Mouse (Mus musculus) intestine, embryonic 15.5 days (tissue): ENCODE measurements around the gene Osbpl3. TPM values are rescaled to one million over a fixed set of nuclear protein-coding genes. Genes with fewer than 3 reads are reported as not detected.
A peak's percentile ranks its signal among the peaks of the same experiment; 100 is the strongest.

Experiments used
- ATAC-seq: fragments of 200-750 bp; cut with Nextera tagmentation; 2 replicates; pipeline ENCODE4 v1.8.0; 2017; ENCODE audit warnings: moderate TSS enrichment, moderate library complexity
- H3K27ac ChIP-seq: fragments of 300-500 bp; sonication (generic); 2 replicates; pipeline ENCODE4 v1.5.1; 2015; ENCODE audit warnings: mild to moderate bottlenecking, inconsistent platforms
- H3K27me3 ChIP-seq: fragments of 300-500 bp; sonication (generic); replicated peaks from 2 replicates; pipeline ENCODE4 v1.6.1; 2015; ENCODE audit warnings: inconsistent platforms
- H3K36me3 ChIP-seq: fragments of 300-500 bp; sonication (generic); 2 replicates; pipeline ENCODE4 v1.6.1; 2015; ENCODE audit warnings: inconsistent platforms
- H3K4me1 ChIP-seq: fragments of 300-500 bp; sonication (generic); replicated peaks from 2 replicates; pipeline ENCODE4 v1.6.1; 2015; ENCODE audit warnings: inconsistent platforms
- H3K4me2 ChIP-seq: fragments of 300-500 bp; sonication (generic); replicated peaks from 2 replicates; pipeline ENCODE4 v1.6.1; 2015; ENCODE audit warnings: mild to moderate bottlenecking, inconsistent platforms
- H3K4me3 ChIP-seq: fragments of 300-500 bp; sonication (generic); replicated peaks from 2 replicates; pipeline ENCODE4 v1.5.1; 2015; ENCODE audit warnings: inconsistent platforms
- H3K9ac ChIP-seq: fragments of 300-500 bp; sonication (generic); 2 replicates; pipeline ENCODE4 v1.6.1; 2015; ENCODE audit warnings: inconsistent platforms
- H3K9me3 ChIP-seq: fragments of 300-500 bp; sonication (generic); 2 replicates; pipeline ENCODE4 v1.6.1; 2016; ENCODE audit warnings: inconsistent platforms
- WGBS: fragments of 180-500 bp; shearing (Covaris S2); methylation state at CpG from one replicate; pipeline ENCODE4 v1.1.7; 2015; 5-methylcytosine and 5-hydroxymethylcytosine counted together
- polyA plus RNA-seq: library from polyadenylated mRNA; unstranded; fragments of >200 nt; fragmentation: Nextera tagmentation; extraction: Ambion mirVana; gene quantifications from 2 replicates; pipeline ENCODE4 v1.2.1, GENCODE M21; 2015

Gene Osbpl3
- polyA plus RNA-seq, 1 experiment from 2014 or later, result 7.4 TPM

DNA sequence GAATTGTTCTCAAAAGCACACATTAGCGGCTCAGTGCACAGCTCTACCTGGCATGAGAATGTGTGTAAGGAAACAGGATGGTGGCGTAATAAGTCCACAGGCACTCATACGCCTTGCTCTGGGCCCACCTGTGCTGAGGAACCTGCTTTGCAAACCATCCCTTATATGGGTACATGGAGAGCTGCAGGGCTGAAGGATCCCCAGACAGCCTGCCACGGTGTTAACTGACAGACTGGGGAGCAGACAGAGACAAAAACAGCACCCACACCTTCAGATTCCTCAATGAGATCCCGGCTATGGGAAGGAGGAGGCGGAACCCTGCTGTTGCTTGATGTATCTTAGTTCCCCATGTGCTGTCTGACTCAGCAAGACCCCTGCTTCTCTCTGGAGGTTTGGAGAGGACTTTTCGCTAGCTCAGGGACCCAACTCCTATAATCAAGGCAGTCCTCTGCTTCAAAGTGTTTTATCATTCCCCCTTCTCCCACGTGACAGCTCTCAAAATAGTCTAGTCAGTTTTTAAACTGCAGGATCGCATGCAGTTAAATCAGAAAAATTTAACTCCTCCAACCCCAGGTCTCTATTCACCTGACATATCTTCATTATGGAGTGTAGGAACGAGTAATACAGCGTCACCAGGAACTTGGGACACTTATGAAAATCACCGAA is 141.5 kb downstream of the Osbpl3 start:
- H3K4me1 ChIP-seq, result no peaks in the 10 kb centered on the region
- no peak overlapping the region for H3K9ac ChIP-seq
- H3K27ac ChIP-seq, result no peak overlapping the region
- H3K27me3 ChIP-seq, result no peaks in the 10 kb centered on the region
- 66% methylated on average over 12 of the region's 12 CpGs for WGBS
- H3K4me2 ChIP-seq, result no peak overlapping the region
- H3K36me3 ChIP-seq, result no peaks in the 10 kb centered on the region
- no peaks in the 10 kb centered on the region for H3K9me3 ChIP-seq
- H3K4me3 ChIP-seq, result no peak overlapping the region
- no peak for ATAC-seq

DNA sequence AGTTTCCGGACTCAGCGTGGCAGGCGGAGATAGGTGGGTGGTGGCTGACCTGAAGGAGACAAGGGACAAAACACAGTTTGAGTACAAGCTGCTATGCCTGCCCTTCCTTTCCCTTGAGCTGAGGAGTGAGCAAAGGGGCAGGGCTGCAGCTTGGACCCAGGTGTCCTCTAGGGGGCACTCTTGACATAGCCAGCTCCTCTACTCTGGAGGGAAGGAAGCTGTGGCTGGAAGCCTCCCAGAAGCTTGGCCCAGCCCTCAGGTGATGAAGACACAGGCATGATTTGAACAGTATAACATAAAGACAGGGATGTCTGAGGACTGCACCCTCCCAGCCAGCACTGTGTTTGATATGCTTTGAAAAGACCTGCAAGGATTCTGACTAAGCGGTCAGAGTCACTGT is 143.4 kb downstream of the Osbpl3 start:
- no peak overlapping the region for H3K9ac ChIP-seq
- no peak overlapping the region for H3K4me2 ChIP-seq
- H3K27ac ChIP-seq, result no peak overlapping the region
- H3K4me3 ChIP-seq, result no peak overlapping the region
- H3K36me3 ChIP-seq, result no peaks in the 10 kb centered on the region
- WGBS, result 50% methylated on average over 4 of the region's 4 CpGs
- ATAC-seq, result peak; percentile 74
- no peaks in the 10 kb centered on the region for H3K27me3 ChIP-seq
- no peaks in the 10 kb centered on the region for H3K9me3 ChIP-seq
- H3K4me1 ChIP-seq, result no peaks in the 10 kb centered on the region

DNA sequence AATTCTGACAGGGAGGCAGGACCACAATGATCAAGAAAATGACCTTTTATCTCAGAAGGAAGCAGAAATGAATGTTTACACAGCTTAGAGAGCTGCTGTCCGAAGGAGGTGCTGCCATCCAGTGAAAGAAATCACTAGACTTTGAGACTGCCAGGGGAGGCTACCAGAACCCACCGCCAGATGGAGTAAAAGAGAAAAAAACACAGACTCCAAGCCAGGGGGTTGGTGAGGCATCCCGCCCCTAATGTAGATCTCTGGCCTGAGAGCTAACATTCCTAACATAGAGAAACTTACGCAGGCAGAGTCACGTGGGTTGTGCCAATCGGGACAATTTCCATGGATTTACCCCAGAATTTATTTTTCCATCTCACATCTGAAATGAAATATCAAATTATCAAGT is 147.0 kb downstream of the Osbpl3 start:
- Histone ChIP-seq H3K9me3 (no peaks in the 10 kb centered on the region), H3K4me3 (no peak overlapping the region), H3K4me2 (no peak overlapping the region), H3K27me3 (no peaks in the 10 kb centered on the region), H3K27ac (no peak overlapping the region), H3K36me3 (no peaks in the 10 kb centered on the region), H3K9ac (no peak overlapping the region), H3K4me1 (no peaks in the 10 kb centered on the region)
- WGBS, result 24% methylated on average over 6 of the region's 6 CpGs
- ATAC-seq, result peak; percentile 57; the same call in 1 of the 2 replicates

DNA sequence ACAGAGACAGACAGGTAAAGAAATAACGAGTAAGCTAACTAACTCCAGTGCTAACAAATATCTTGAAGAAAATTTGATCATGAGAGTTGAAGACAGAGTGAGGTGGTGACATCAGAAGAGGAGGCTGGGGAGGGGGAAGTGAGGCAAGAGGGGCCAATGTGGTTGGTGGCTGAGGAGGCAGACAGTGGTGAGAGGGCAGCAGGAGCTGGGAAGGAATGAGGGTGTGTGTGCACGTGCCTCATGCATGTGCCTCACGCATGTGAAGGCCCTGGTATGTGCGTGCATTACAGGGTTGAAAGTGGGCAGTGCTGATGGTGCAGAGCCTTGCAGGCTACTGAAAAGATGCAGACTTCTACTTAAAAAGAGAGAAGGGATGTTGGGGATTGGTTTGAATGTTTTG is 149.4 kb downstream of the Osbpl3 start:
- WGBS, result 78% methylated on average over 4 of the region's 4 CpGs
- H3K27ac ChIP-seq, result no peak overlapping the region
- no peak for ATAC-seq
- H3K9me3 ChIP-seq, result no peaks in the 10 kb centered on the region
- no peaks in the 10 kb centered on the region for H3K36me3 ChIP-seq
- H3K27me3 ChIP-seq, result no peaks in the 10 kb centered on the region
- H3K4me3 ChIP-seq, result no peak overlapping the region
- H3K4me1 ChIP-seq, result no peaks in the 10 kb centered on the region
- no peak overlapping the region for H3K4me2 ChIP-seq
- no peak overlapping the region for H3K9ac ChIP-seq

DNA sequence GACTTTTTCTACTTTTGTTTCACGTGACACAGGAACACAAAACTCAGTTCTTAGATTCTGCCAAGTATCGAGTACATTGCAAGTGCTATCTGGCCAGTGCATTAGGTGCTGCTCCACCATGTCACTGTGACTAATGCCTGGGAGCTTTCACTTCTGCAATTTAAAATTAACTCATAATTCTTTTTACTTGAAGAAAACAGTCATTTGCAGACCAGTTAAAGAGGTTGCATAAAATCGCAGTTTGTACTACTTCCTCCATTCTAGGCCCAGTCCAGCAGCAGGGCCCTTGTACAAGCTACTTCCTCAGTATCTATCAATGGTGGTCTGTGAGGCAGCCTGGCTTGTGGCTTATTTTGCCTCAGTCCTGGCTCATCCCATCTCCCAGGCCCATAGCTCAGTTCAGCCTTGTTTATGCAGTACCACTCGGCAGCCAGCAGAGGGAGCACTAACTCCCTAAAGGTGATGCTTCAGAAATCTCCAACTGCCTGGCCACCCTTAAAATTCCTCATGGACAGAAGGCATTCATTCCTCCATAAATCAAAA is 151.0 kb downstream of the Osbpl3 start:
- Histone ChIP-seq H3K4me3 (no peak overlapping the region), H3K27ac (no peak overlapping the region), H3K4me2 (no peak overlapping the region), H3K4me1 (no peaks in the 10 kb centered on the region), H3K36me3 (no peaks in the 10 kb centered on the region), H3K9me3 (no peaks in the 10 kb centered on the region), H3K9ac (no peak overlapping the region), H3K27me3 (no peaks in the 10 kb centered on the region)
- WGBS, result 60% methylated on average over 4 of the region's 4 CpGs
- peak; percentile 28; the same call in 1 of the 2 replicates for ATAC-seq

DNA sequence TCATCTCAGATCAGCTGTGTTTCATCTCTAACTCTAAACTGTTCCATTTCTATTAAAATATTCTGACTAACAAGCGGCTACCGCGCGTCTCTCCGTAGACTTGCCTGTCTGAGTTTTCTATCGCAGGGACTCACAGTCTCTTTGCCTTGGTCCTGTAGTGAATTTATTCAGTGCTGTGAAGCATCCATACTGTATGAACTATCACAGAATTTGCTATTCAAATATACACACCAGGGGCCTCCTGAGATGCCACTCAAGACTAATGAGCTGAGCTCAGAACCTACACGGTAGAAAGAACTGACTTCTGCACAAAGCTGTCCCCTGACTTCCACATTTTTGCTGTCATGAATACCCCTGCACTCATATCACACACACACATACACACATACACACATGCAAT is 154.9 kb downstream of the Osbpl3 start:
- H3K4me2 ChIP-seq, result no peak overlapping the region
- no peak for ATAC-seq
- H3K4me3 ChIP-seq, result no peak overlapping the region
- no peaks in the 10 kb centered on the region for H3K36me3 ChIP-seq
- no peak overlapping the region for H3K9ac ChIP-seq
- WGBS, result 92% methylated on average over 7 of the region's 7 CpGs
- no peaks in the 10 kb centered on the region for H3K9me3 ChIP-seq
- H3K27ac ChIP-seq, result no peak overlapping the region
- no peaks in the 10 kb centered on the region for H3K4me1 ChIP-seq
- H3K27me3 ChIP-seq, result no peaks in the 10 kb centered on the region

DNA sequence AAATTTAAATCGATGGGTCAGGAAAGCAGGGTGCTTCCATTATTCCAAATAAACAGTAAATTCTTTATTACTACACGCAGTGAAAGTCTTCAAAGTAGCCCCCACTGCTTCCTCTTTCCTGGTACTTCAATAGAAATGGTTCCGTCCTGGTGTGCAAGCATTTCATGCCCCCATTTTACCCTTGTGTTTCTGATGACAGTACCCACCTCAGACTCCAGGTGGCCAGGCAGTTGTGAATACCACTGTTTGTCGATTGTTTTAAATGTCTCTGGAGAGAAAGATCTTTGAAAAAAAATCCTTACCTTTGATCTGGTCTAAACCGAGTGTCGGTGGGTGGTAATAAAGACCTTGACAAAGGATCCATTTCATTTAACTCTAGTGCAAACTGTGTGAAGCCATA is 155.4 kb downstream of the Osbpl3 start:
- H3K9ac ChIP-seq, result no peak overlapping the region
- no peak overlapping the region for H3K4me2 ChIP-seq
- H3K9me3 ChIP-seq, result no peaks in the 10 kb centered on the region
- H3K36me3 ChIP-seq, result no peaks in the 10 kb centered on the region
- H3K27ac ChIP-seq, result no peak overlapping the region
- WGBS, result 72% methylated on average over 6 of the region's 6 CpGs
- ATAC-seq, result no peak
- H3K27me3 ChIP-seq, result no peaks in the 10 kb centered on the region
- no peaks in the 10 kb centered on the region for H3K4me1 ChIP-seq
- no peak overlapping the region for H3K4me3 ChIP-seq

DNA sequence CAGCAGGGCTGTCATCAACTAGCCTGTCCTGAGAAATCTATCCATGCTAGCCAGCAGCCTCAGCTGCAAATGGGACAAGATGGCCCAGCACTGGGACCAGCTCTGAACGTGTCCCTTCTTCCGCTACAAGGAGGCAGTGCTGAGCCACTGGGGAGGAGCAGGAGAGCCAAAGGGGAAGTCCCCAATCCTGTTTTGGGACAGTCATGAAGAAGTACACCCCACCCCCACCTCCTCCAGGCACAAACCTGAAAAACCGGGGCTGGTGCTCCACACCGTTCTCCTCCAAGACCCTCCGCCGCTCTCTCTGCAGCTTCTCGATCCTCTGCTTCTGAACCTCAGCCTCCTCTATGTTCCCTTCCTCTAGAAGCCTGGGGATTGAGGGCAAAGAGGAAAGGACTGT is 156.9 kb downstream of the Osbpl3 start:
- H3K27ac ChIP-seq, result no peak overlapping the region
- no peak overlapping the region for H3K4me2 ChIP-seq
- H3K4me1 ChIP-seq, result no peaks in the 10 kb centered on the region
- no peaks in the 10 kb centered on the region for H3K27me3 ChIP-seq
- no peaks in the 10 kb centered on the region for H3K9me3 ChIP-seq
- no peak overlapping the region for H3K9ac ChIP-seq
- ATAC-seq, result no peak
- no peaks in the 10 kb centered on the region for H3K36me3 ChIP-seq
- no peak overlapping the region for H3K4me3 ChIP-seq
- 80% methylated on average over 7 of the region's 7 CpGs for WGBS

DNA sequence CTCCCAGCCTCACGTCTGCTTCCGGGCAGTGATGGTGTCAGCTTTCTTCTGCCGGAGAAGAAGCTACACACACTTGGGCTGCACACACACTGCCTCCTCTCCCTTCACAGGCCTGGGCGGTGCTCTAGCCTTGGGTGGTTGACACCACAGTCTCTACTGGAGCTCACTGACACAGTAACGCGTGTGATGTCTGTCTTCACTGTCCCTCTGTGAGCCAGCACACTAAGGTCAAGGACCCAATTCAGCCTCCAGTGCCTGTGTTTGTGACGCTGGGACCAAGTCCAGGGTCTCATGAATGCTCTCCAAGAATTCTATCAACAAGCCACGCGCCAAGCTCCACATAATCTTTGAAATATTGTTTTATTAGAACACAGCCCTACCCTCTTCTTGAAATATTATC is 158.3 kb downstream of the Osbpl3 start:
- H3K36me3 ChIP-seq, result no peaks in the 10 kb centered on the region
- no peaks in the 10 kb centered on the region for H3K4me1 ChIP-seq
- H3K9ac ChIP-seq, result no peak overlapping the region
- no peaks in the 10 kb centered on the region for H3K27me3 ChIP-seq
- 93% methylated on average over 9 of the region's 9 CpGs for WGBS
- H3K9me3 ChIP-seq, result no peaks in the 10 kb centered on the region
- H3K27ac ChIP-seq, result no peak overlapping the region
- H3K4me2 ChIP-seq, result no peak overlapping the region
- ATAC-seq, result no peak
- no peak overlapping the region for H3K4me3 ChIP-seq

DNA sequence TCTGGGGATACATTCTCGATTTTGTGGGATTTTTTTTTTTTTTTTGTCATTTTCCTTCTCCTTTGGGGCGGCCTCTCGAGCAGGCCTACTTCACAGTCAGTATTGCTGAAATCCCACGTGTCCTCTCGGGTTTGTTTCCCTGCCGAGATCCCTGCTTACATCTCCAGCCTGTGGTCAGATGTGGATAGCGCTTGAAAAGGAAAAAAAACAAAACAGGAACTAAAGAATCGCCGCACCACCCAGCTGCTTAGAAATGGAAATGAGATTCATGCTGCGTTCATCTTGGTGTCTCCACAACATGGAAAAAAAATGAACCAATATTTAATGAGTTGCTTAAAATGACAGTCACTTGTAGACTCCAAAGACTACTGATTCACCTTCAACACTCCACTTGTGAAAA is 160.9 kb downstream of the Osbpl3 start:
- 88% methylated on average over 10 of the region's 10 CpGs for WGBS
- no peaks in the 10 kb centered on the region for H3K9me3 ChIP-seq
- H3K9ac ChIP-seq, result no peak overlapping the region
- H3K36me3 ChIP-seq, result no peaks in the 10 kb centered on the region
- H3K4me1 ChIP-seq, result no peaks in the 10 kb centered on the region
- no peaks in the 10 kb centered on the region for H3K27me3 ChIP-seq
- no peak for ATAC-seq
- H3K4me2 ChIP-seq, result no peak overlapping the region
- H3K27ac ChIP-seq, result no peak overlapping the region
- H3K4me3 ChIP-seq, result no peak overlapping the region

DNA sequence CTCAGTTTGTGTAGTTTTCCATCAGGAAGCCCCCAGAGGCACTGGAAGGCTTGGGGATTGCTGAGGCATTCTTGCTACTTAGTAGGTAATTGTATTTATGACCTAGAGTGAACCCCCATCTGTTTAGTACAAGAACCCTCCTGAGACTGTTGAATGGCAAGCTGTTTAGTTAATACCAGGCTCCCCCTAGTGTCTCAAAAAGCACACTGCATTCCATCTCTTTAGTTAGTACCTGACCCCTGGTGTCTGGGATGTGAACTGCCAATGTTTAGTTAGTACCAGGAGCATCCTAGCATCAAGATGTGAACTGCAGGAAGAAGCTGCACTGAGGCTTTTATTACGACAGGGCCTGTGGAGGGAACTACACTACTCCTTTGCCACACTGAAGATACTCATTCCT is 161.9 kb downstream of the Osbpl3 start:
- H3K27ac ChIP-seq, result no peak overlapping the region
- H3K36me3 ChIP-seq, result no peaks in the 10 kb centered on the region
- 34% methylated on average over 1 of the region's 1 CpGs for WGBS
- no peaks in the 10 kb centered on the region for H3K27me3 ChIP-seq
- ATAC-seq, result peak; percentile 62; the same call in 1 of the 2 replicates
- H3K9me3 ChIP-seq, result no peaks in the 10 kb centered on the region
- H3K4me2 ChIP-seq, result no peak overlapping the region
- no peaks in the 10 kb centered on the region for H3K4me1 ChIP-seq
- no peak overlapping the region for H3K9ac ChIP-seq
- H3K4me3 ChIP-seq, result no peak overlapping the region

DNA sequence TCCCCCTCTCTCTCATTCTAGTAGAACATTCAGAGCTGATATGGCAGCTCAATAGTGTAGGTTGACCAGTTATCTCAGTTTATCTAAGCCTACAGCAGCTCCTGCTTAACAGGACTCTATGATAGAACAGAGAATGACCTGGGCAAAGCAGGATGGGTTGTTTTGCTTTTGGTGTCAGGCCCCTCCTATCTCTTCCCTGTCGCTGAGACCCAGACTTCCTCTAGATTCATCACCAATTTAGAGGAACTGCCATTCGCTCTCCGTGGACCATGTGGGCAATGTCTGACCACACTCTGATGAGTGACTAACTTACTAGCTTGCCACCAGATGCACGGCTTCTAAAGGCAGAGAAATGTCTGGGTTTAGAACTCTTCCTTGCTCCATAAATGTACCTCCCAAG is 164.4 kb downstream of the Osbpl3 start:
- Histone ChIP-seq H3K9ac (no peak overlapping the region), H3K27ac (no peak overlapping the region), H3K9me3 (no peaks in the 10 kb centered on the region), H3K36me3 (no peaks in the 10 kb centered on the region), H3K27me3 (no peaks in the 10 kb centered on the region), H3K4me3 (no peak overlapping the region), H3K4me1 (no peaks in the 10 kb centered on the region), H3K4me2 (no peak overlapping the region)
- 74% methylated on average over 4 of the region's 4 CpGs for WGBS
- ATAC-seq, result no peak

DNA sequence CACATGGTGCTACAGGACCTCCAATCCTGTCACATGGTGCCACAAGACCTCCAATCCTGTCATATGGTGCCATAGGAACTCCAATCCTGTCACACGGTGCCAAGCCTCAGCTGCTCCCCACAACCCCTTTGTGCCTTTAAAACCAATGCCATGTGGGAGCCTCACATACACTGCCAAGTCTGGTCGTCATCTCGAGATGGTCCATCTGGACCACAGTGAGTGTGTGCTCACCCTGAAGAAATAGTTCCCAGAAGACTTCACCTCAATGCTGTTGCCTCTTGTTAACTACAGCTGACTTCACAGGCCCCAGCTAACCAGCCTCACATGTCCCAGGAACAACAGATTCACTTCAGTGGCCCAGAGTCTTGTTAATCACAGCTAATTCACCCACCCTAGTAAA is 169.1 kb downstream of the Osbpl3 start:
- H3K9me3 ChIP-seq, result no peaks in the 10 kb centered on the region
- no peaks in the 10 kb centered on the region for H3K36me3 ChIP-seq
- ATAC-seq, result no peak
- 92% methylated on average over 3 of the region's 3 CpGs for WGBS
- no peak overlapping the region for H3K4me3 ChIP-seq
- no peaks in the 10 kb centered on the region for H3K4me1 ChIP-seq
- no peaks in the 10 kb centered on the region for H3K27me3 ChIP-seq
- H3K4me2 ChIP-seq, result no peak overlapping the region
- no peak overlapping the region for H3K27ac ChIP-seq
- no peak overlapping the region for H3K9ac ChIP-seq
